Mouse (Mus musculus): ENCODE measurements around the gene Gm10638. TPM values are rescaled to one million over a fixed set of nuclear protein-coding genes. Genes with fewer than 3 reads are reported as not detected.

Gene Gm10638
- polyA plus RNA-seq, 1 experiment: 1.3 TPM

GRCm38 (mm10) chr8:86769945-86770715 lies 24.6 kb downstream of the Gm10638 start:
- Histone ChIP-seq H3K4me3 (ENCODE audit: extremely low read depth, insufficient read depth, insufficient read length) (no peak overlapping the region), H3K27ac (ENCODE audit: insufficient read depth, low read length) (no peak overlapping the region), H3K4me1 (ENCODE audit: control insufficient read depth, insufficient read depth, insufficient read length) (no peaks in the 10 kb centered on the region), H3K36me3 (ENCODE audit: control insufficient read depth, insufficient read depth, low read length) (no peaks in the 10 kb centered on the region), H3K27me3 (ENCODE audit: control insufficient read depth, insufficient read depth, low read length) (no peaks in the 10 kb centered on the region)
- TF ChIP-seq CTCF (IDR thresholded peaks at IDR 0.05; ENCODE audit: extremely low read depth, insufficient read depth, insufficient read length, insufficient replicate concordance): no peak
- no peak for TF ChIP-seq POLR2A (IDR thresholded peaks at IDR 0.05; ENCODE audit: low read depth, low read length)
- 92% methylated on average over 1 of the region's 1 CpGs for WGBS
- no peak for DNase-seq (ENCODE audit: low read depth in 1 of 2, low spot score in 2 of 2)

DNA sequence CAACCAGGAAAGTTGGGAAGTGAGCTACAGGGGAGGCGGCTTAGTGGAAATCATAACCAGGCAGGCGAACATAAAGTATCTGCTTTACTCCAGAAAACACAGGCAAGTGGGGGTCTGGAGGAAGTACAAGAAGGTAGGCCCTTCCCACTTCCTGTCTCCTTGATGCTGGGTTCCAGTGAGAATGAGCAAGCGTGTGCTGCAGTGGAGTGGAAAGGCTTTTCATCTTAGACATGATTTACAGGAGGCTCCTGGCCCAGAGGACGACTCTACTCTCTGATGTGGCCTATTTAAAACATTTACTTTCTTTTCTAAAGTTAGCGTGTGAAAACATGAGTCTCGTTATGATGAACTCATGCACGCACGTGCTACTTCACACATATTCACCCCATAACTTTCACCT lies 33.7 kb downstream of the Gm10638 start:
- no peaks in the 10 kb centered on the region for H3K27me3 ChIP-seq (ENCODE audit: control insufficient read depth, insufficient read depth, low read length)
- TF ChIP-seq POLR2A (IDR thresholded peaks at IDR 0.05; ENCODE audit: low read depth, low read length): no peak
- TF ChIP-seq CTCF (IDR thresholded peaks at IDR 0.05; ENCODE audit: extremely low read depth, insufficient read depth, insufficient read length, insufficient replicate concordance): no peak
- H3K4me1 ChIP-seq (ENCODE audit: control insufficient read depth, insufficient read depth, insufficient read length): peaks cover 5% of the 10 kb centered on the region
- no peaks in the 10 kb centered on the region for H3K36me3 ChIP-seq (ENCODE audit: control insufficient read depth, insufficient read depth, low read length)
- no peak overlapping the region for H3K4me3 ChIP-seq (ENCODE audit: extremely low read depth, insufficient read depth, insufficient read length)
- DNase-seq (ENCODE audit: low read depth in 1 of 2, low spot score in 2 of 2): no peak
- WGBS: 32% methylated on average over 8 of the region's 8 CpGs
- H3K27ac ChIP-seq (ENCODE audit: insufficient read depth, low read length): no peak overlapping the region

GRCm38 (mm10) chr8:86781094-86781493 lies 35.6 kb downstream of the Gm10638 start:
- 88% methylated on average over 8 of the region's 8 CpGs for WGBS
- peaks cover 5% of the 10 kb centered on the region for H3K4me1 ChIP-seq (ENCODE audit: control insufficient read depth, insufficient read depth, insufficient read length)

GRCm38 (mm10) chr8:86786498-86786897 lies 41.0 kb downstream of the Gm10638 start:
- Histone ChIP-seq H3K27me3 (ENCODE audit: control insufficient read depth, insufficient read depth, low read length) (no peaks in the 10 kb centered on the region), H3K27ac (ENCODE audit: insufficient read depth, low read length) (no peak overlapping the region), H3K36me3 (ENCODE audit: control insufficient read depth, insufficient read depth, low read length) (no peaks in the 10 kb centered on the region), H3K4me1 (ENCODE audit: control insufficient read depth, insufficient read depth, insufficient read length) (no peaks in the 10 kb centered on the region), H3K4me3 (ENCODE audit: extremely low read depth, insufficient read depth, insufficient read length) (no peak overlapping the region)
- TF ChIP-seq POLR2A (IDR thresholded peaks at IDR 0.05; ENCODE audit: low read depth, low read length) (no peak), CTCF (IDR thresholded peaks at IDR 0.05; ENCODE audit: extremely low read depth, insufficient read depth, insufficient read length, insufficient replicate concordance) (no peak)
- 47% methylated on average over 5 of the region's 5 CpGs for WGBS
- DNase-seq (ENCODE audit: low read depth in 1 of 2, low spot score in 2 of 2): no peak

More at GRCm38 (mm10) chr8:86781094-86781493, 35.6 kb downstream of the Gm10638 start:
- H3K36me3 ChIP-seq (ENCODE audit: control insufficient read depth, insufficient read depth, low read length): no peaks in the 10 kb centered on the region
- no peak for DNase-seq (ENCODE audit: low read depth in 1 of 2, low spot score in 2 of 2)
- TF ChIP-seq POLR2A (IDR thresholded peaks at IDR 0.05; ENCODE audit: low read depth, low read length): no peak
- TF ChIP-seq CTCF (IDR thresholded peaks at IDR 0.05; ENCODE audit: extremely low read depth, insufficient read depth, insufficient read length, insufficient replicate concordance): no peak
- no peaks in the 10 kb centered on the region for H3K27me3 ChIP-seq (ENCODE audit: control insufficient read depth, insufficient read depth, low read length)
- H3K4me3 ChIP-seq (ENCODE audit: extremely low read depth, insufficient read depth, insufficient read length): no peak overlapping the region
- no peak overlapping the region for H3K27ac ChIP-seq (ENCODE audit: insufficient read depth, low read length)

GRCm38 (mm10) chr8:86787891-86788420 lies 42.5 kb downstream of the Gm10638 start:
- no peak for DNase-seq (ENCODE audit: low read depth in 1 of 2, low spot score in 2 of 2)
- no peak for TF ChIP-seq POLR2A (IDR thresholded peaks at IDR 0.05; ENCODE audit: low read depth, low read length)
- H3K4me3 ChIP-seq (ENCODE audit: extremely low read depth, insufficient read depth, insufficient read length): no peak overlapping the region
- H3K4me1 ChIP-seq (ENCODE audit: control insufficient read depth, insufficient read depth, insufficient read length): no peaks in the 10 kb centered on the region
- no peak overlapping the region for H3K27ac ChIP-seq (ENCODE audit: insufficient read depth, low read length)
- H3K27me3 ChIP-seq (ENCODE audit: control insufficient read depth, insufficient read depth, low read length): no peaks in the 10 kb centered on the region
- WGBS: 86% methylated on average over 12 of the region's 12 CpGs
- H3K36me3 ChIP-seq (ENCODE audit: control insufficient read depth, insufficient read depth, low read length): no peaks in the 10 kb centered on the region

GRCm38 (mm10) chr8:86789576-86789975 lies 44.1 kb downstream of the Gm10638 start:
- 93% methylated on average over 1 of the region's 1 CpGs for WGBS
- Histone ChIP-seq H3K27me3 (ENCODE audit: control insufficient read depth, insufficient read depth, low read length) (no peaks in the 10 kb centered on the region), H3K27ac (ENCODE audit: insufficient read depth, low read length) (no peak overlapping the region), H3K4me3 (ENCODE audit: extremely low read depth, insufficient read depth, insufficient read length) (no peak overlapping the region), H3K36me3 (ENCODE audit: control insufficient read depth, insufficient read depth, low read length) (no peaks in the 10 kb centered on the region), H3K4me1 (ENCODE audit: control insufficient read depth, insufficient read depth, insufficient read length) (no peaks in the 10 kb centered on the region)
- no peak for DNase-seq (ENCODE audit: low read depth in 1 of 2, low spot score in 2 of 2)
- no peak for TF ChIP-seq CTCF (IDR thresholded peaks at IDR 0.05; ENCODE audit: extremely low read depth, insufficient read depth, insufficient read length, insufficient replicate concordance)
- TF ChIP-seq POLR2A (IDR thresholded peaks at IDR 0.05; ENCODE audit: low read depth, low read length): no peak

GRCm38 (mm10) chr8:86791542-86791941 lies 46.0 kb downstream of the Gm10638 start:
- no peak overlapping the region for H3K4me3 ChIP-seq (ENCODE audit: extremely low read depth, insufficient read depth, insufficient read length)
- 94% methylated on average over 6 of the region's 6 CpGs for WGBS
- no peaks in the 10 kb centered on the region for H3K4me1 ChIP-seq (ENCODE audit: control insufficient read depth, insufficient read depth, insufficient read length)
- no peak overlapping the region for H3K27ac ChIP-seq (ENCODE audit: insufficient read depth, low read length)
- DNase-seq (ENCODE audit: low read depth in 1 of 2, low spot score in 2 of 2): no peak
- H3K36me3 ChIP-seq (ENCODE audit: control insufficient read depth, insufficient read depth, low read length): no peaks in the 10 kb centered on the region
- no peaks in the 10 kb centered on the region for H3K27me3 ChIP-seq (ENCODE audit: control insufficient read depth, insufficient read depth, low read length)
- TF ChIP-seq CTCF (IDR thresholded peaks at IDR 0.05; ENCODE audit: extremely low read depth, insufficient read depth, insufficient read length, insufficient replicate concordance): no peak
- no peak for TF ChIP-seq POLR2A (IDR thresholded peaks at IDR 0.05; ENCODE audit: low read depth, low read length)

All from spleen, adult 2 months (tissue).